Mouse (Mus musculus): ENCODE results near the gene Mki67.

Gene Mki67

DNA sequence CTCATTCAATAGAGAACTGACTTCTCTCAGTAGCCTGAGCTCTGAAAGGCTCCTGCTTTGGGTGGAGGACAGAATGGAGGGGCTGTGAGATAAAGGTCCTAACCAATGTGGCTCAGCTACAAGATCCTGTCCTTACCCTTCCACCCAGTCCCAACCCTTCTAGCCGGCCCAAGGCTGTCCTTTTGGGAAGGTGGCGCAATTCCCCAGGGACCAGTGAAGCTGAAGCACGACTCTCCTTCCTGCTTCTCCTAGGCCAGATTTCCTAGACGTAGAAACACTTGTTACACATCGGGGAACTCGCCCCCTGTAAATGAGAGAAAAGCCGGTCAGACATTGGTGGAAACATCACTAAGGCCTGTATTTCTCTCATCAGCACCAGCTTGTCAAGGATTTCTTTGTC is 52.0 kb downstream of the Mki67 start:
- DNase-seq, result no peak

DNA sequence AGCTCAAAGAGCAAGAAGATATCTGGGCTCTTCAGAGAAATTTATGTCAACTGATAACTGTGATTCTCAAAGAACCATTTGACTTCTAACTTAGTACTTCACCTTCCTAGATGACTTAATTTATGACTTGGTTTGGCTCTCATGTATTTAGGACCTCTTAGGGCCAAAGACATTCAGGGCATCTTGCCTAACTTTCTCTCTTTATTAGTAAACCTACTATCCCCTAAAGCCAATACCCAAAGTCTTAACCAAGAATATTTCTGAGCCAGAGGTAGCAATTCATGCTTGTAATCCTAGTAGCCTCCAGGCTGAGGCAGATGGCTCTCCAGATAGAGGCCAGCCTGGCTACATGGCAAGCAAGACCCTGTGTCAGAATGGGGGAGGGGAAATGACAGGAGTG is 55.8 kb downstream of the Mki67 start:
- DNase-seq, result no peak

DNA sequence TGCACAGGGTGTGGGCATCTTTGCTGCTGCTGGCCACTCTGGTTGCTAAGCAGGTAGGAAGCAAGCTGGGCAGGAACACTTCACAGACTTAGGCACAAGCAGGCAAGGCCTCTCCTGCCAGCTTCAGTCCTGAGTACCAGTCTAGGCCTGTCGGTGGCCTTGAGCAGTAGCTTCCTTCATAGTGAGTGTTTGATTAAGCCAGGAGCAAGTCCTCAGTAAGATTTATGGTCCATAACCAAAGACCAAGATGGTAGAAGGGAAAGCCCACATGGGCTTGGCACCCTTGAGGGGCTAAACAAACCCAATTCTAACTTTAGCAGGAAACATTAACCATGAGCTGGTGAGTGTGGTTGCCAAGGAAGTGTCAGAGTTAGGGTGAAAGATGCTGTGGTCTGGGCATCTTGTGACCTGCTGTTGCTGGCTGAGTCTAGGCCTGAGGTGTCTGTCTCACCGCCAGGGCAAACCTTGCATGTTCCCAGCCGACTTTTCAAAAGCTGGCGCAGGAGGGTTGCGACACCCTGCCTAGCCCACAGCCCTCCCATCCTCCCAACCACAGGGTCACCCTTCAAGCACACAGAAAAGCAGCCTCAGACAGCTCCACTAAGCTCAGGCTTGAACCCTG is 56.7 kb downstream of the Mki67 start:
- DNase-seq, result no peak

DNA sequence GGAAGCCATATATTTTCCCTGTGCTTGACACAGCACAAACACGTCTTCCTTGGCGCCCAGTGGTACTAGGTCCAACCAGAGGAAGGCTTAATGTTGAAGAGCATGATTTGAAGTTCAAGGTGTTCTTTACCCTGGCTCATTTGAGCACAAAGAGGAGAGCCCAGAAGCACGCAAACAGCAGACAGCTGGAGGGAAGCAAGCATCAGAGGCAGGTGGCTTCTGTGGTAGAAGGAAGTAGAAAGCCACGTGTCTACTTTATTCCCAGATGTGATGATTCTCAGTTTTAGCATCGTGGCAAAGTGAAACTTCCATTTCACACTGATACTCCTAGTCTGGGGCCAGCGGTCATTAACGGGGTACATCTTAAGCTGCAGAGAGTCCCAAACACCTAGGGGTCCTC is 58.0 kb downstream of the Mki67 start:
- DNase-seq, result no peak

DNA sequence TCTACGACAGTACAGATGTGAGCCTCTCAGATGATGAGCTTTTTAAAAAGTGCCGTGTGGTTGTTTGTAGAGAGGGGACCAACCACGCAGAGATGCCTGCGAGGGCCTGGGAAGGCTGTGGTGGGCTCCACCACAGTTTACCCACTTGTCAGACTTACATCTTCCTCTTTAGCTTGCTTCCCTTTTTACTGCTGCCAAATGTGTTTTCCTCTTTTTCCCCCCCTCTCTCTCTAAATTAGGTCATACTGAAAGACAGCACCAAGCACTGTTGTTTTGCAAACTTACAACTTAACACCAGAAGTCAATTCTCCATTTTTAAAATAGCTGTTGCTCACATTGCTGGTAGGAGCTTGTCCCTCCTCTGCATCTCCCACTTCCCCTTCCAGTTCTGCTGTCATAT is 61.0 kb downstream of the Mki67 start:
- no peak for DNase-seq

DNA sequence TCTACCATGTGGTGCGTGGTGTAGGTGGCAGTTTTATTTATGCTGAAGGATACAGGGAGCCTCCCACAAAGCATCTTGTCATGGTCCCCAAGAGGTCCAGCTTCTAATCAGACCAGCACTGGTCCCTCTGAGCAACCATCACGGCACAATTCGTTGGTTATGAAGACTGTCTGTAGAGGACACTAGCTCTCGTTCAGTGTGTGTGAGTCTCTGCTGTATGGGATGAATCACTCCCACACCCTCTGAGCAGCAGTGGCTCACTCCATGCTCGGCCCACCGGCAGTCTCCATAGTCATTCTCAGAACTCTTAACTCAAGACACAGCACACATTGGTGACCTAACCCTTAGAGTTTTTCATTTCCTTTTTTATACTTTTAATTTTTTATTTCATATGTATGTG is 61.9 kb downstream of the Mki67 start:
- no peak for DNase-seq

DNA sequence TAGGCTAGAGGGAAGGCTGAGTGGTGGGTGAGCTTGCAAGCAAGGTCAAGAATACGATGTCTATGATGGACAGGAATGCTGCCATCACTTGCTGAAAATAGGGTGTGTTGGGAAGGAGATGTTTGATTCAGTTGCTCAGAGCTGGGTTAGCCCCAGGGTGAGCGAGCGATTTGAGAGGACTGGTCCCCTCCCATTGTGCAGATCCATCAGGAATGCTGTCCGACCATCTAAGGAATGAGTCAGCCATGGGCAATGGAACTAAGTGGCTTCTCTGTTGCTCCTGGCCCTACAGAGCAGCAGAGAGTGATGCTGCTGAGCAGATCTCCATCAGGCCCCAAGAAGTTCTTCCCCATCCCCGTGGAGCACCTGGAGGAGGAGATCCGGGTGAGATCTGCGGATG is 62.6 kb downstream of the Mki67 start:
- no peak for DNase-seq

DNA sequence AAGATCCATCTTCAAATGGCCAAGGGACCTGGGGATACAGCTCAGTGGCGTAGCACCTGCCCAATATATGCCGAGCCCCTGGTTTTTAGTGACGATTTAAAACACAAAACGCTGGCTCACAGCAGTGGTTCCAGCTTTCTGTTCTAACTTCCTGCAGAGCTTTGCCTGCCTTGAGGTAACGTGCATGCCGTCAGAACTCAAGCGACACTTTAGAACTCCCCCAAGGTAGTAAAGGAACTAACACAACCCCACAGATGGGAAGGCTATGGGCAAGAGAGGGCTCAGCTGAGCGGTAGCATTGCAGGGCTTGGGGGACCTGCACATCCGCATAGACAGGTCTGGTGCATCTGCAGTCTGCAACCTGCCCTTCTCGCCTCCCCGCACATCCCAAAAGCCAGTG is 63.4 kb downstream of the Mki67 start:
- no peak for DNase-seq

DNA sequence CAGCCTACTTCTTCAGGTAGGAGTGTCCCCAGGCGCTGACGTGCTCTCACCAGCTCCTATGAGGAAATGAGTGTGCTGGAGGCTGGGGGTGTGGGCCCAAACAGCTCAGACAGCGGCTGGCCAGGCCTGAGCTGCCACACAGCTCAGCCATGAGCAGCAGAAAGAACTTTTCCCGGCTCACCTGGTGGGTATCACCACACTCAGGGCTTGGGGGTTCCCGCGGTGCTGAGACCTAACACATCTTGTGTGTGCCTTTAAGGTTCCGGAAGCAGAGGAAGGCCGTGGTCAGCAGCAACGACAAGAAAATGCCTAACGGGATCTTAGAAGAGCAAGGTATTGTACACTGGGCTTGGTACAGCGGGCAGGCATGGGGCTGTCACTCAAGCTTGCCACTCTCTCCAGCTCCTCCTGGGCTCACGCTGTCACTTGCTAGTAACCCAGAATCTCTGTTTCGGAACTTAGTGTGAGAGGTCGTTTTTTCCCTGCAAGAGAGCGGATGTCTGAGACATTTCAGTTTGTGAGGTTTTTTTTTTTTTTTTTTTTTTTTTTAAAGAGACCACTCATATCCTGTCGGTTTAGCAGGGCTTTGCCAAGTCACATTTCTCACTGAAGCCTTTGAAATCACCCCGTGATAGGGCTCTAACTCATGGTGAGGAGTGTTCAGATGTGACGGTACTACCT is 64.2 kb downstream of the Mki67 start:
- no peak for DNase-seq

DNA sequence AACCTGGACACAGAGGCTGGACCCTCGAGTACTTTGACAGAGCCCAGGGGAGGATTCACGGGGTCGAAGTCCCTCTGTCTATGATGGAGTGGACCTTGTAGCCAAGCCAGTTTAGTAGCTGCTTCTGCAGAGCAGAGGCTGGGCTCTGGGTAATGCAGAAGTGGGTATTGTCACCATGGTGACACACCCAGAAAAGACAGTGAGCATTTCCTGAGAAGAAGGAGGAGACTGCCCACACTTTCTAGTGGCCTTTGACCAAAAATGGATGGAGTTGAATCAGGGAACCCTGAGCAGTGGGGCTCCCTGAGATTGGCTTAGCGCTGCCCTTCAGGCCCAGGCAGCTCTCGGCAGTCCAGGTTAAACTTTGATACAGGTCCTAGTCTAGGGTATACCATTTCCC is 66.1 kb downstream of the Mki67 start:
- no peak for DNase-seq

DNA sequence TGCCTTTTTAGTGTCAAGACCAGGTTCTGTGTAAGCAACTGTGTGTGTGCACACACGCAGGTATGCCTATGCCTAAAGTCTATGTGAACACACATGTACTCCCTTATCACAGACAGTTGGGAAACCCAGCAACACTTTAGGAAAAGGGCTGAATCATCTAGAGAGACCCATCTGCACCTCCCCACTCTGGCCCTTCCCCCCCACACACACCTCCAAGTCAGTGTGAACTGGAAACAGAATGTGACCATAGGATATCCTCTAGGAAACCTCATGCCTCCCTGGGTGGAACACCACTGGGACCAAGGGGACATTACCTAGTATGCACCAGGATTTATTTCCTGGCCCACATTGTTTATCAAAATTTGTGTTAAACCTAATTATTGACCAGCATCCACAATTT is 66.9 kb downstream of the Mki67 start:
- DNase-seq, result no peak

DNA sequence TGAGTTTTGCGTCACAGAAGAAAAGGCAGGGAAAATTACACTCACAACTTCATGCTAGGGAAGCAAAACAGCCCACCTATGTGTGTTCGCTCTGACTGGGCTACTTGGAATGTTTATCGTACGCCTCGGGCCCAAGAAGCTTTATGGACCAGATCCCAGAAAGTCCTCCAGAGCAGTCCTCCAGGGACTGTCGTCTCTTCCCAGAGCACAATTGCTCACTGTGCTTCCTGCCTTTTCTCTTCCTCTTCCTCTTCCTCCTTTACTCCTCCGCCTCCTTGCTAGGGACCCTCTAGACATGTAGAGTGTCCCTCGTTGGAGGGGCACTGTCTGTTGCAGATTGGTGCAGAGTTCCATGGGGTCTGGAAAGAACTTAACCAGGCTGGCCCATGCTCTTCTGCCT is 67.3 kb downstream of the Mki67 start:
- no peak for DNase-seq

DNA sequence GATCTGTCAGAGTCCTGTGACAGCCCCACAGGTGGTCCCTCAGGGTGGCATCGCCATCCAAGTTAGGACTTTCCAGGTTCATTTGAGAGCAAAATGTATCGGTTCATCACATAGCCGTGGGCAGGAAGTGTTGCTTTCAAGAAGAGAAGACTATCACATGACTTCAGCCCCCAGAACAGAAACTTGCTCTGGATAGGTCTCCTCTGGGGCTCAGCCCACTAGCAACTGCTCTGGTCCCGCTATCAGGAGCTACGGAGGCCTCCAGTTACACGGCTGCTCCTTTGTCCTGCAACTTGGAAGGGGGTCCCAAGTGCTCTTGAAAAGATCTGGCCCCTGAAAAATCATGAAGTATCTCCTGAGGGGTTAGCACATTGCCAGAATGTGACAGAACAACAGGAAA is 69.2 kb downstream of the Mki67 start:
- no peak for DNase-seq

DNA sequence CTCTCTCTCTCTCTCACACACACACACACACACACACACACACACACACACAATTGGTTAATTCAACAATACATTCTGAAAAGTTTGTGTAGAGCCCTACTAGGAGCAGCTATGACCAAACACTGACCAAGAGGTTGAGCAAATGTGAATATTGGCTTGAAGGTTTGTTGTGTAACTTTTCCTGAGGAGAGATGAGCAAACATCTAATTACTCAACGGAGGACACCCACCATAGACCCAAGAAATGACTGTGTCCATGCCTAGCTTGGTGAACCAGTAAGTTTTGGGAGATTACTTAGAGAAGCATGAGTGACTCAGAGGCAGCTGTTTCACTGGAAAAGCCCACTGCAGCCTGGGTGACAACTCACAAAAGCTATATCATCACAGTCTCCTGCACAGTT is 71.7 kb downstream of the Mki67 start:
- DNase-seq, result no peak

DNA sequence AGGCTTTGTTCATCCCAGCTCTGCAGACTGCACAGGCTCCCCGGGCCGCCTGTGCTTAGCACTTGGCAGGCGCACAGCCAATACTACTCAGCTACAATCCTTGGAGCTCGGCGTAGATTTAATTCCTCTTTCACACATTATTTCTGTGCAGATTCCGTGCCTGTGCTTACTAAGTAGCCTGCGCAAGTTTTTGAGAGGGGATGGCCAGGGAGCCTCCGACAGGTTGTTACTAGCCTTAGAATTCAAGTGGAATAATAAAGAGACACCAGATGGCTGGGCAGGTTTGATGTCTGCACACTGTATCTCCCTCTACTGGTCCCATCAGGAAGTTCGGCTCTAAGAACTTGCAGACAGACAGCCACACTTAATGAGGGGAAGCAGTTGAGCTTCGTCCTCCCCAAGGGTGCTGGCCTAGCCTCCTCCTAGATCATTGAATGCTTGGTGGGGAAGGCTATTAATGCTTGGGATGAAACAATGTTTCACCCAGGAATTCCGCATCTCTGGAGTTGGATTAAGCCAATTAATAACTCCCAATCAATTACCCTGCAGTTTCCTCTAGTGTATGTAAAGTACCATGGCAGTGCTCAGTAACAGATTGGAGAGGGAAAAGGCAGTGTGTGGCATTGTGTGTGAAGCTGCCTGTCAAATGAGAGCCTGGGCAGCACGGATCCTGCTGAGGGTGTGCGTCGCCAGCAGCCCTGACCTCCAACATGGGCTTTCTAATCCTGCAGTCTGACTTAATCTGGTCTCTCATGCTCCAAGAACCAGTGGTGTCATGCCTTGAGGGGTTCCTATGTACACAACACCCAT is 74.3 kb downstream of the Mki67 start:
- DNase-seq, result peak; percentile 68

All from cerebellum, adult 8-10 months (tissue).